Mouse (Mus musculus) layer of hippocampus, adult 18-20 months (tissue): ENCODE measurements at regions not wholly inside any gene's neighbourhood (a gene's known extent, or its start where the extent isn't known, plus 50 kb on each side); places are given as distances from the start of the nearest gene placed in this dataset.

ENCODE experiments used
- DNase-seq, 2 experiments: peaks; one replicate each; pipeline ENCODE4 v3.0.0; 2022; ENCODE audit warnings: low spot score in 2 of 2

DNA sequence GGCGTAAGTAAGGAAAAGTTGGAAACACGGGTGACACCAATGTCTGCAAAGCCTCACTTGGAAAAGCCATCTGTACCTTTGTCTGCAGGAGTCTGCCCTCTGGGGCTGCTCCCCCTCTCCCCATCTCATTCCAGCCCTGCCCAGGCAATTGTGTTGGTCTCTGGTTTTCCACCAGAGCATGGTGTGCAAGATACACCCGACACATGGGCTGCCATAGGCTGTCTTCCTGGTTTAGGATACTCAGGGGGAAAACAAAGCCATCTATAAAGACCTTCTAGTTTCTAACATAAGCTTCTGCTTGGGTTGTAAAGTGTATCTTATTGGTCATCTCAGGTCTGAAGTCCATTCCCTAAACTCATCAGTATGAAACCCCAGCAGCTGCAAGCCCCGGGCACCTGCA is 270.1 kb upstream of the 1700056E22Rik start:
- DNase-seq, result no peak

DNA sequence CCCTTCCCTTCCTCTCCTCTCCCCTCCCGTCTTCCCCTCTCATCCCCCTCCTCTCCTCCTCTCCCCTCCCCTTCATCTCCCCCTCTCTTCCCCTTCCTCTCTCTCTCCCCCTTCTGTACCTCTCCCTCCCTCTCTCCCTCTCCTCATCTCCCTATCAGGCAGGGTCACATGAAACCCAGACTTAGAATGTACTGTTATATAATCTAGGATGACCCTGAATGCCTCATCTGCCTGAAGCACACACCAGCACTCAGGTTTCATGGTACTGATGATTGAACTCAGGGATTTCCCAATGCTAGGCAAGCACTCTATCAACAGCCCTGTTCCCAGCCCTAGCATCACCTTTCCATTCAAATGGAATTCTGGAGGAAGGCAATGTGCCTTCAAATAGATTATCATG is 264.6 kb upstream of the 1700056E22Rik start:
- no peak for DNase-seq

DNA sequence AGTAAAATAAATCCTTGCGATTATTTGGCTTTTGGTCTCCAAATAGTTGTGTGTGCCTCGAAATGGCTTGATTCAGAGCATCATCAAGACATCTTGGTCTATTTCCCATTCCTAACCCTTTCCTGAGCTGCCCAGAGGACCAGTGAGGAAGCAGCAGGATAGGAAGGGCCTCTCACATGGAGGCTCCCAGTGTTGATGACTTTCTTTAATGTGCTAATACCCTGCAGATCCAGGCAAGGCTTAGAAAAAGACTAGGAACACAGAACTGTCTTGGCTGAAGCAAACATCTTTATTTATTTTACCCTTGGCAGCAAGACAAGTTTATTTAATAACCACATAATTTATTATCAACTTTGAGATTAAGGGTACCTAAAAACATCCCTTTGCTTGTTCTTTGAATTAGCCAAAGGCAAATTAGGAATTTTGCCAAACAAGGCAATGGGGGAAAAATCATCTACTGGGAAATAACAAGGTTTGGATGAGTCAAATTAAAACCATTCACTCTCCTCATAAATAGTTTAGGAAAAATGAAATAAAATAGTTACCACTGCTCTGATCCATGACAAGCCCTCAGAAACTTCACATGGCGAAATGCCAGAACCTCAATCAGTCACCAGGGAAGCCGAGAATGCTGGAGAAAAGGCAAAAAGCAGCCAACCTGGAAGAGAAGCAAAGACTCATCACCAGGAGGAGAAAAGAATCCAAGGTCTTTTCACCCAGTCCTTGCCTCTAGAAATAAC is 263.1 kb upstream of the 1700056E22Rik start:
- no peak for DNase-seq

DNA sequence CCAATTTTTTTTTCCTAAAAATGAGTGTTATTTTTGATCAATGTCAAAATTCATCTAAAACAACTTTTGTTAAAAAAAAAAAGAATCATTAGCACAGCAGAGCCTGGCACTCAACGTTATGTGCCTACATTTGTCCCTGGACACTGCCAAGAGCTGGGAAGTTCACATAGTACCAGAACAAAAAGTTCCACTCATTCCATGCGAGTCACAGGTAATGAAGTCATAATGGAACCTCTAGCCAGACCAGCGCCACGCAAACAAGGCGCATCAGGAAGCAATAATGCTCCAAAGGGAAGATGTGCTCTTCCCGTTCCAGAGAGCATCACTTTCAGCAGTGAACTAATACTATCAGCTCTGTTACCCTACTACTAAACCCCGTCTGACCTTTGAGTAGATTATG is 257.0 kb upstream of the 1700056E22Rik start:
- DNase-seq, result peak in 1 of 2 experiments; percentile 5

DNA sequence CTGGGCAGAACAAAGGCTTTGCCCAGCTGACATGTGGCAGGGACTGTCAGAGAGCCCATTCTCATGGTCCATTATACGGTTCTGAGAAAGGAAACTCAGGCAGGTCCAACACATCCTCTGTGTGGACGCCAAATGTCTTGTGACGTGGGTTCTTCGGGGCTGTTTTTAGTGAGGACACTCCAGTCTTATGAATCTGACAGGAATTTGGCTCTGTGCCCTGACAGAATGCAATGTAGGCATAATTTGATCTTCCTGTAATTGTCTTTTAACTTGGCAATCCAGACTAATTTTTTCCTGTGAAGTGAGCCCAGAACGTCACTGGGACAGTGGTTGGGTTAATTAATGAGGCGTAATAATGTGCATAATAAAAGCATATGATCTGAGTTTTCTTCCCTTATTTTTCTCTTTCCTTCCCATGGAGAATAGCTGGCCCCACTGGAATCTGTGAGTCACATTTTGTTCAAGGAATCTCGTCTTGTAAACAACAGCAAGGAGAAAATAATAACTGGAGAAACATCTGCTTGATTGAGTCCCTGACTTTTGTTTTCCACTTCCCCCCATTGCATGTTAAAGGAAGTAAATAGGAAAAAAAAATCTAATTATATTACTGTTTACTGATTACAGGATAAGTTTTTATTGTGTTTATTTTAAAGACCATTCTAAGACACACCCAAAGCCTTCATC is 255.8 kb upstream of the 1700056E22Rik start:
- peak; percentile 1 to 5 for DNase-seq

DNA sequence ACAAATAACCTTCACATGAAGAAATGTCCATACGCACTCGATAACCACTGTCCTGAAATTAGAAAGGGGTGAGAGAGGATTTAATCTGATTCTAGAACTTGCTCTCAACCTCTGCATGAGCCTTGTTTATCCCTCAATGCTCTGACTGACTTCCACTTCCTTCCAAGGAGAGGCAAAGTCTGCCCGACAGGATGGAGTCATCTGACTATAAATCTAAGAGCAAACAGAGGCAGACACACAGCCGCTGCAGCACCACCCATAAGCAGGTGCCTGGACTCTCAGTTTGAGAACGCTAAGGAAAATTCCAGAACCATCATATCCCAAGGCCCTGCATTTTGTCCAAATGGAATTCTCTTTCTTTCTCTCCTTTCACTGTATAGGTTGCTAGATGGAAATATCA is 247.7 kb upstream of the 1700056E22Rik start:
- no peak for DNase-seq

DNA sequence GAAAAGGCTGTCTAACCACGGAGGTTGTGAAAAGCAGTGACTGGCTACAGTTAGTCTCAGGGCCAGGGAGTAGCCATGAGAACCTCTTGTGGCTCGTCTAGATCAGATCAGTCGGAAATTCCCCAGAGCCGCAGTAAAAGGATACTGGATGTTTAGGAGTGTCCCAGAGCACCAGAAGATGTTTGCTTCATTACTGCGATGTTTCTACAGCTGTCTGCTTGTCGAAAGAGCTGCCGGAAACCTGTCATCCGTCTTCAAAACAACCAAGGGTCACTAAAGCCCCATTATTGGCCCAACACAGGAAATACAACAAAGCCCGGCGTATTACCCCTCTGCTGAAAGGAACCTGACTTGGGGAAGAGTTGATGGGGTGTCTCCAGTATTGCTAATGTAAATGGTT is 245.2 kb upstream of the 1700056E22Rik start:
- no peak for DNase-seq

DNA sequence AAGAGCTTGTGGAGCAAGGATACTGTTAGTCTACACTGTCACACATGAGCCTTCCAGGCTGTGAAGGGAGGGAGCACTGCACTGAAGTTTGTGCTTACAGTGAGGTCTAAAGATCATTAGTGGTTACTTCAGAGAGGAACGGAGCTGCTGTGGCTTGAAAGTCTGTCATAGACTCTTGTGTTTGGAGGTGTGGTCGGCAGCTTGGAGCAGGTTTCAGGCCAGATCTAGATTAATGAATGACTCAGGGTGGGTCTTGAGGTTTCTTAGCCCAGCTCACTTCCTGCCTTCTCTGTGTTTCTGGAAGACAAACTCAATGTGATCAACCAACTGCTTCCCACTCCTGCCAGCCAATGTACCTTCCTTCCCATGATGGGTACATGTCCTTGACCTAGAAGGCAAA is 242.9 kb upstream of the 1700056E22Rik start:
- DNase-seq, result no peak

DNA sequence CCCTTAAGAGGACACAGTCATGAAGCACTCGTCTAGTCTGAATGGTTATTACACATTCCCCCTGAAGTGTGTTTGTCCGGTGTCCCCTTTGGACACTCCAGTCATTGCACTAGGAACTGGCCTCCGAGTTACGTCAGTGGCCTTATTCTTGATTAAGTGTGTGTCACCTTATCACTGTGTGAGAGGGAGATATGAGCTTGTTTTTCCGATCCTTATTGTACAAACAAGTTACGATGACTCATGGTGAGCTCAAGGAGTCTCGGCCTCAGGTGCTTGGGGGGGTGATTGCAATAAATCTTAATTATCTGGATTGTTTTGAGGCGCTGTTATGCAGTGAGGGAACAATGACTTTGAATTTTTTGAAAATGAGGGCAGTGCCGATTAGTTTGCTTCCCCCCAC is 241.8 kb upstream of the 1700056E22Rik start:
- no peak for DNase-seq

DNA sequence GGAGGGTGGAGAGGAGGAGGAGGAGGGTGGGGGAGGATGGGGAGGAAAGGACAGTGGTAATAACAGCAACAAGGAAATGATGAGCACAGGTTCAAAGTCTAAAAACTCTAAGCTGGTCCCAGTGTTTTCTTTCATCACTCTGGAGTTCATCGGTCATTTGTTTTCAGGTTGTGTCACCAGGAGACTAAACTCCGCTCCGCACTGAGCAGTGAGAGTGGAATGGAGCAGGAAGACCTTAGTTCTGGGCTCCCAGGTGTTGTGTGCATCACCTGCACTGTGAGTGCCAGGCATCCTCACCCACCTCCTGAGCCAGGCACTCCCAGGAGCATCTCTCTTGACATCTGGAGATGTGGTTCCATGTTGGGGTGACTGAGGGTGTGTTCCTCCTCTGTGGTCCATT is 241.3 kb upstream of the 1700056E22Rik start:
- no peak for DNase-seq

DNA sequence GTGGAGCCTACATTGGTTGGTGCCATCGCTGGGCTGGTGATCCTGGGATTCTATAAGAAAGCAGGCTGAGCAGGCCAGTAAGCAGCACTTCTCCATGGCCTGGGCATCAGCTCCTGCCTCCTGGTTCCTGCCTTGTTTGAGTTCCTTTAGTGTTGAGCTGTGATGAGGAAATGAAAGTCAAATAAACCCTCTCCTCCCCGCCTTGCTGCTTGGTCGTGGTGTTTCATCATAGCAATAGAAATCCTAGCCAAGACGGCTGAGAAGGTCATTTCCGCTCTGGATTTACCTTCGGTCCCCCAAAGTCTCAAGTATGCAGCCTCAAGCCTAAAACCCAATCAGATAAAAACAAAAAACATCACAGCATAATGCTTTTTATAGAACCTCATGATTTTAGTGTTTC is 240.6 kb upstream of the 1700056E22Rik start:
- DNase-seq, result no peak

DNA sequence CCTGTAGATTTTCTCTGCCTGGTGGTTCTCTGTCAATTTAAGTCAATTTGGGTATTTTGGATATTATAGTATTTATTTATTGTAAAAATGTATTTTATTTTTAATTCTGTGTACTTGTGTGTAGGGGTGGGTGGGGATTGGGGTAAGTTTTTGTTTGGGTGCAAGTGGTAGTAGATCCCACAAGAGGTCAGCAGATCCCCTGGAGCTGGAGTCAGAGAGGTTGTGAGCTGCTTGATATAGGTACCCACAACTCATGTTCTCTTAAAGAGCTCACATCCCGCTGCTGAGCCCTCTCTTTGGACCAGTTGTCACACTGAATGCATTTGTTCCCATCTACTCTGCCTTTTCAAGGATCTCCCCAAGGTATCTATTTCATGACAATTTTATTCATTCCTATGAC is 239.6 kb upstream of the 1700056E22Rik start:
- no peak for DNase-seq

DNA sequence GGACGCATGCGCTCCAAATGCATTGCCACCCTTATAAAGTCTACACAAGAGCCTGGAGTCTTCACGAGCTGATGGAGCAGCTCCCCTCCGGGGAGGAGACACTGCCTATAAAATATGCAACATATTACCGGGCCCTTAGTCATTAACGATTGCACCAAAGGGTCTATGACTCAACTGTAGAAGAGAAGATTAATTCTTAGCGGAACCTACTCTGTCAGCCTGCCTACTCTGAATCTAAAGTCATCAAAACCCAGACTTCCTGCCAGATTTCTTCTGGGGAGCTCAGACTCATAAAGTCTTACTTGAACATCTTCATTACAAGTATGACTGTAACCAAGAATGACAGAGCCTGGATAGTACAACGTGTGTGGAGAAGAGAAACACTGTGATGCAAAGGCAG is 237.2 kb upstream of the 1700056E22Rik start:
- DNase-seq, result peak in 1 of 2 experiments; percentile 2

DNA sequence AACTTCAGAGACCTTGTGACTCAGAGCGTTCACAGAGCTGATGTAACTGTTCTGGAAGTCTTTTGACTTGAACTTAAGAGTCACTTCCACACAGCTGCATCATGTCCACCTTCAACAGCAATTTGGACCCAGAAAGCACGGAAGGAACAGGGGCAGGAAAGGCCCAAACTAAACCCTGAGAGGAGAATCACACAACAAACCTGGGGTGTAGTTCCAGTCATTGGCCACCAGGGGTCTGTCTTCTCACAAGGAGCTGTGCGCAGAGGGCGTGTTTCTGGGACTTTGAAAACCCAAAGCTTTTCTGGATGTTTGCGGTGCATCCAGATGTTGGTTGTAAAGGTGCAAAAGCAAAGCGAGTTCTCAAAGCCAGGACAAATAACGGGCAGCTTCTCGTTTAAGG is 231.9 kb upstream of the 1700056E22Rik start:
- peak in 1 of 2 experiments; percentile 68 for DNase-seq

DNA sequence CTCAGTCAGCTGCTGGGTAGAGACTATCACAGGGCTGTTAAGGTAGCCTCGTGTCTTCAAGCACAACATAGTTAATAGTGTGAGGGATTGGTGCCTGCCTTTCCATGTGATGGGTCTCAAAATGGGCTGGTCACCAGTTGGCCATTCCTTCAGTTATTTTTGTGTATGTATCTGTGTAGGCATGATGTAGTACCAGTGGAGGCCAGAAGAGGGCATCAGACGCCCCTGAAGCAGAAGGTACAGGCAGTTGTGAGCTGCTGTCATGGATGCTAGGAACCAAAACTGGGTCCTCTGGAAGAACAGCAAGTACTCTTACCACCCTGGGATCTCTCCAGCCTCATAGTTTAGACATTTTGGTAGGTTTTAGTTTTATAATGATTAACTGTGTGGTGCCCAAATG is 228.9 kb upstream of the 1700056E22Rik start:
- no peak for DNase-seq

DNA sequence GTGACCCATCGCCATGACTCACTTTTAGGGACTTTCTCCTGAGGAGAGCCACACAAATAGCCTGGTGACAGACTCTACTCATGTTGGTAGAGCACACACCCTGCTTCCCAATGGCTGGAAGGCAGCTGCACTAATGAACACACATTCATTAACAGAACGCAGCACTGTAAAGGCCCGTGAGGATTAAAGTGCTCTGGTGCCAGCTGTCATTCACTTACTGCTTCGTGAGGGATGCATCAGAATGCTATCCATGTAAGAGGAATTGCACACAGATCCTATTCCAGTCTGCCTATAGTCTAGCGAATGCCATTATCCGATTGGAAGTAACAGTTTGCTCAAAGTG is 227.3 kb upstream of the 1700056E22Rik start:
- no peak for DNase-seq

DNA sequence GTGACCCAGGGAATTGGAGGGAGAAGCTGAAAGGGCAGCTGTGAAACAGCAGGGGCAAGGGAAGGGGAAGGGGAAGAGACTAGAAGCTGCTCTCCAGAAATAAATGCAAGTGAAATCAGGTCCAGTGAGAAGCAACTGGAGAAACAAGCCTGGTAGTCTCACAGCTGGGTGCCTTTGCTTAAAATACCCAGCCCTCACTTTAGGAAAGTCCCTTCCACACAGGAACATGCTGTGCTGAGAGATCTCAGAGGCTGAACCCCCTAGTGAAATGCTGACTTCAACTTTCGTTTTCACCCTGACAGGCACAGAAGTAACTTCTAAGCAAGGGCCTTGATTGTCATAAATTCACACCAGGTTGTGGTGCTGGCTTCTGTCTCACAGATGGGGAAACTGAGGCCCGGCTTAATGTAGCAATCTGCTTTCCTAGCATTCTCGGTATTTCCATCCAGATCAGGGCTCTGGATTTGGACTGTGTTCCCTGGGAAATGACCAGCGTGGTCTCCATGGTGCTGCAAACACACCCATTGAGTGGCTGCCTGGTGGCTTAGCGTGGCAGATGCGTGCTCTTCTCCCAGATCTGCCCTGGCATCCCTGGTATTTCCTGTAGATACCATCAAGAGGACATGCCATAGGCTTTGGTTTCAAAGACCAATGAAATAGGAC is 226.8 kb upstream of the 1700056E22Rik start:
- no peak for DNase-seq

DNA sequence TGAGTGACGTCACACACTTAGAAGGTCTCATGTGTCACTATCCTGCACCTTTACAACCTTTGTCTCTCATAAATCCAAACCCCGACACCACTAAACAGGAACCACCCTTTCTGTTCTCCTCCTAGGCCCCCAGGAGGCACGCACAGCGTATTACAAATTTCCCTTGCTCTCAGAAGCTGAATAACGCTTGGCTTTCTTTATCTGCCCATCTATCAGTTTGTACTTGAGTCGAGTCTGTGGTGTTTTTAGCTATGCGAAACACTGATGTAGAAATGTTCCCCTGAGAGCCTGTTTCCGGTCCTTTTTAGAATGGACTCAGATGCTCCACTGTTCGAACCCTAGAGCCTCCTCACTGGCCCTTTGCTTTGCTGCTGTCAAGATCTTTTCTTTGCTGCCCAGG is 225.8 kb upstream of the 1700056E22Rik start:
- no peak for DNase-seq

DNA sequence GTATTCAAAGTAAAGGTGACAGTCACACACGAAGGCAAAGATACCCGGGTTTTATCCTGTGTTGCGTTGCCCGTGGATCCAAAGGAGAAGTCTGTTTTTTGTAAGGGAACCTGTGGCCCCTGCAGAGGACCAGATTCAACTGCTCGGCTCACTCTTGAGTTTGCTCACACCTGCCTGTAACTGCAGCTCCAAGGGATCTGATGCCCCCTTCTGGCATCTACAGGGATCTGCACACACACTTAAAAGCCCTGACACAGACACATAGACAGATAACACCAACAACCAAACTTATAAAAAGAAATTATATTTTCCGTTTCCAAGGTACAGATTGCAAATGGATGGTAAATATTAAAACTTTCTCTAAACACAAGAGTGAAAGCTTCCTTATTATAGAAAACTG is 223.3 kb upstream of the 1700056E22Rik start:
- DNase-seq, result no peak

DNA sequence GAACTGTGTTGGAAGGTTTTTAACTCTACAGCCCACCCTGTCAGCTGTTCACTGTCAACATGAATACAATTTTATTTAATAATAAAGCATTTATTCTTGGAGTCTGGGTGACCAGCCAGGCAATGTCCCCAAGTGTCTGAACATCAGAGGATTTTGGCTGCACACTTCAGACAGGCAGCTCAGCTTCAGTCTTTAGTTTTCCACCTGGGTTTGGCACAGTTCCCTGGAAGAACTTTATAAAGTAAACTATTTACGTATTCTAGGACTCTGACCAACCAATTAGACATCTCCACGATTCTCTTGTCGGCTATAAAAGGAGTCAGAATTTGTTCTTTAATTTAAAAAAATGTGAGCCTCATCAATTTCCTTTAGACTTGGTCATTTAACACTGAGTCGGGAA is 220.8 kb upstream of the 1700056E22Rik start:
- no peak for DNase-seq

DNA sequence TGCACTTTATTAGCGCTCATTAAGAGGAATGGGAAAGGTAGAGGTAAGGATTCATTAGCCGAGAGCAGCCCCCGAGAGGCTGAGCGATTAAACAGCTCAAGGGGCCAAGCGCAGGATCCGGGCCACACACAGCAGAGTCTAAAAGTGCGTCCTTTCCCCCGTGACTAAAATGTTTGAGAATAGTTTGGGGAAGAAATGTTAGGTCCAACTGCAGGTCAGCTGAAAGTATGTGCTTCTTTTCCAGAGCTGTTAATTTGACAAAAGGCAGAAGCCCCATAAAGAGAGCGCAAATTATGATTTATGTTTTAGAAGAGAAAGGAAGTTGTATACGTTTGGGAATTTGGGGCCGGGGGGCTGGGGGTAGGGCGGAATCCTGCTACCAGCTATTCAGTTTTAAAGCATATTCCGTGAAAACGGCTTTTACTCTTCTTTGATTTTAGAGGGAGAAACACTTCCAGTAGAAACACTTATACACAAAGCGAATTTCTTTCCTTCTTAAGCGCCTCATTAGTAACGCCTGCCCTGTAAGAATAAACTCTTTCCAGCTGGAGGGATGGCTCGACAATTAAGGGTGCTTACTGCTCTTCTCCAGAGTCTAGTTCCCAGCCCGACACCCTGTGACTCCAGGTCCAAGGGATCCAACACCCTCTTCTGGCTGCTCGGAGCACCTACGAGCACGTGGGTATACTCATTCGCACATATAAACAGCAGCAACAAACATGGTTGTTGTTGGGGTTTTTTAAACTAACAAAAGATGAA is 210.8 kb upstream of the 1700056E22Rik start:
- no peak for DNase-seq

DNA sequence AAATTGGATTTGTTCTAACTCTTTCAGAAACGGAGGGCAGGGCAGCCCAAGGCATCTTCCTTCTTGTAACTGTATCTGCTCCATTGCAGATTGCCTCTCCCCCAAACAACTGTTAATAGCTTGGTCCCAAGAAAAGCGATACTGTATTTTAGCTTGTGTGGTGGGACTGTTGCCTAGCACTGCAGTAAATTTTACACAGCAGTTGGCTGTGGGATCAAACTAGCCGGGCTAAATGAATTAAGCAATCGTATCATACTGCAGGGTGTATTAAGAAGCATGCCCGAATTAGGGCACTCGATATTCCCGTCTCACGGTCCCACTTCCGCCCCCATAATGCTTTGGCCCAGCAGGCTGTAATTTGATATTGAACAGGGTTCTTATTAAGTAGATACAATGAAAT is 210.2 kb upstream of the 1700056E22Rik start:
- DNase-seq, result no peak
